In the genomic region with DNA sequence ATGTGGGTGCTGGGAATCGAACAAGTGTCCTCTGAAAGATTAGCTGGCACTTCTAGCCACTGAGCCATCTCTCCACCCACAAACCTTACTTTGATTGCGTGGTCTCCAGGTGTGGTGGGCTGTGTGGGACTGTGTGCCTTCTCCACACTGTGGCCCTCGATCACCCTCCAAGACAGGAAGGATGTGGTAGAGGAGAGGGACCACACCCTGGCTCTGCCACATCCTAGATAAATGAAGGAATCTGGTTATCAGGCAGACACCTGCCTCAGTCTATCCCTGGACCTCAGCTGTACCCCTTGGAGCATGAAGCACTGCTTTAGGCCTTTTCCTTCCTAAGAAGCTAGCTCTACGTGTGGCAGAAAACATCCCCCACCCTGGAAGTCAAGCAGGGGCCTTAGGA, we compare ENCODE assay signal across 24 mouse cellular contexts.
DNase-seq lines count a peak whose midpoint lies in the region; ATAC-seq lines count a peak whose summit lies in the region.
"Had no signal": no experiment of that assay in that cellular context is flagged by ENCODE, and none has a peak within 500 bp of the region (broad histone marks: within the 10 kb centered on the region; RNA-seq: fewer than 3 reads in every experiment).

No protein-coding gene starts in this region.

- no peaks in the 10 kb centered on the region for H3K27me3 ChIP-seq in liver, embryonic 11.5 days (replicated peaks; ENCODE audit: control insufficient read depth, insufficient read depth, low read length)
- H3K27me3 ChIP-seq in liver, embryonic 16.5 days (ENCODE audit: control insufficient read depth, insufficient read depth, low read depth, low read length), result no peaks in the 10 kb centered on the region
- H3K27me3 ChIP-seq: forebrain, embryonic 13.5 days; heart, embryonic 12.5 days; hindbrain, embryonic 13.5 days; limb, embryonic 13.5 days; midbrain, embryonic 12.5 days; neural tube, embryonic 13.5 days; stomach, embryonic 15.5 days had no signal

- peak; percentile 50; the same call in 1 of the 2 replicates for ATAC-seq in liver, embryonic 11.5 days (replicated peaks; ENCODE audit: low FRiP score)
- peak; percentile 77 for ATAC-seq in liver, embryonic 16.5 days (ENCODE audit: low read depth)
- ATAC-seq in monocyte, adult 5-6 weeks (replicated peaks; ENCODE audit: insufficient number of reproducible peaks, low FRiP score, low TSS enrichment, poor library complexity, severe bottlenecking), result no peak
- ATAC-seq: forebrain, embryonic 13.5 days had no signal

- DNase-seq in 416B (ENCODE audit: low read depth) (peak; percentile 47), MEL-GATA-1-ER (ENCODE audit: extremely low read depth, low read depth) (peak; percentile 12)
- DNase-seq in liver, embryonic 11.5 days (ENCODE audit: low spot score), result no peak
- DNase-seq in right cerebral cortex, postnatal 4 days, result no peak
- no peak for DNase-seq in embryo, embryonic 11 days
- no peak for DNase-seq in layer of hippocampus, postnatal 25 days (ENCODE audit: extremely low spot score in 1 of 2, low spot score in 1 of 2)
- DNase-seq: adrenal gland, adult 8-10 months; cerebellum, postnatal 36 days; gastrocnemius, postnatal 36 days; heart, postnatal 4 days; kidney, postnatal 10 days; lung, adult 2 months; lung, postnatal 10 days; thymus, postnatal 14 days had no signal

- peaks cover 21% of the 10 kb centered on the region for H3K36me3 ChIP-seq in liver, embryonic 11.5 days (ENCODE audit: control insufficient read depth, insufficient read depth, low read length)
- H3K36me3 ChIP-seq in liver, embryonic 16.5 days (ENCODE audit: control insufficient read depth, insufficient read depth), result peaks cover 9% of the 10 kb centered on the region; the same call in 1 of the 2 replicates

- H3K4me3 ChIP-seq in liver, embryonic 11.5 days (ENCODE audit: low read depth, low read length), result no peak overlapping the region
- no peak overlapping the region for H3K4me3 ChIP-seq in liver, embryonic 16.5 days (ENCODE audit: low read depth, low read length)
- H3K4me3 ChIP-seq: forebrain, embryonic 13.5 days; heart, embryonic 12.5 days; hindbrain, embryonic 13.5 days; left cerebral cortex, adult 2 months; limb, embryonic 13.5 days; midbrain, embryonic 12.5 days; neural tube, embryonic 13.5 days; stomach, embryonic 15.5 days had no signal

- WGBS in liver, embryonic 11.5 days, result 62% methylated on average over 4 of the region's 4 CpGs
- 52% methylated on average over 4 of the region's 4 CpGs for WGBS in liver, embryonic 16.5 days (ENCODE audit: insufficient replicate concordance)

- H3K27ac ChIP-seq in liver, embryonic 11.5 days (ENCODE audit: low read depth, low read length), result no peak overlapping the region
- H3K27ac ChIP-seq in liver, embryonic 16.5 days (ENCODE audit: low read length), result no peak overlapping the region
- H3K27ac ChIP-seq: forebrain, embryonic 13.5 days; hindbrain, embryonic 13.5 days; left cerebral cortex, adult 2 months; limb, embryonic 13.5 days; midbrain, embryonic 12.5 days; neural tube, embryonic 13.5 days; stomach, embryonic 15.5 days had no signal

- H3K9ac ChIP-seq in liver, embryonic 11.5 days (ENCODE audit: low read depth, low read length), result no peak overlapping the region
- no peak overlapping the region for H3K9ac ChIP-seq in liver, embryonic 16.5 days (ENCODE audit: low read depth, low read length)
- H3K9ac ChIP-seq: forebrain, embryonic 13.5 days; heart, embryonic 12.5 days; hindbrain, embryonic 13.5 days; limb, embryonic 13.5 days; midbrain, embryonic 12.5 days; neural tube, embryonic 13.5 days; stomach, embryonic 15.5 days had no signal

- H3K9me3 ChIP-seq in liver, embryonic 11.5 days (ENCODE audit: control insufficient read depth, low read length), result no peaks in the 10 kb centered on the region
- H3K9me3 ChIP-seq in liver, embryonic 16.5 days (replicated peaks; ENCODE audit: control insufficient read depth, low read length), result no peaks in the 10 kb centered on the region
- H3K9me3 ChIP-seq: forebrain, embryonic 13.5 days; heart, embryonic 12.5 days; hindbrain, embryonic 13.5 days; limb, embryonic 13.5 days; midbrain, embryonic 12.5 days; neural tube, embryonic 13.5 days; stomach, embryonic 15.5 days had no signal

- no peaks in the 10 kb centered on the region for H3K4me1 ChIP-seq in liver, embryonic 11.5 days (replicated peaks; ENCODE audit: control insufficient read depth, insufficient read depth, low read length)
- peaks cover 7% of the 10 kb centered on the region for H3K4me1 ChIP-seq in liver, embryonic 16.5 days (ENCODE audit: control insufficient read depth, low read depth, low read length)
- H3K4me1 ChIP-seq: hindbrain, embryonic 13.5 days; limb, embryonic 13.5 days; stomach, embryonic 15.5 days had no signal

- no peak overlapping the region for H3K4me2 ChIP-seq in liver, embryonic 11.5 days
- no peak overlapping the region for H3K4me2 ChIP-seq in liver, embryonic 16.5 days (ENCODE audit: low read depth, low read length)
- H3K4me2 ChIP-seq: forebrain, embryonic 13.5 days; heart, embryonic 12.5 days; hindbrain, embryonic 13.5 days; limb, embryonic 13.5 days; midbrain, embryonic 12.5 days; neural tube, embryonic 13.5 days; stomach, embryonic 15.5 days had no signal

Comparison
In these comparisons a context has a peak if more than half of its experiments do, and no peak if none do; other contexts are left out.
1. DNase-seq: peak in 416B (single experiment) and MEL-GATA-1-ER (single experiment); none in liver, embryonic 11.5 days (single experiment), right cerebral cortex, postnatal 4 days (single experiment), embryo, embryonic 11 days (single experiment) and layer of hippocampus, postnatal 25 days (0 of 2).